Mouse (Mus musculus) thymus, adult 2 months (tissue): ENCODE data around the gene H6pd. TPM values are rescaled to one million over a fixed set of nuclear protein-coding genes. Genes with fewer than 3 reads are reported as not detected.

Experiments
- DNase-seq: peaks from one replicate; pipeline ENCODE4 v3.0.0; 2021
- H3K27ac ChIP-seq: fragments of 200-500 bp; 2 replicates; pipeline ENCODE4 v1.5.1; 2012; ENCODE audit warnings: low read length, control low read depth; ENCODE audit not compliant: control insufficient read depth, insufficient read depth
- H3K27me3 ChIP-seq: fragments of 200-500 bp; 2 replicates; pipeline ENCODE4 v1.6.1; 2012; ENCODE audit warnings: mild to moderate bottlenecking, low read length, moderate library complexity, mixed read lengths; ENCODE audit not compliant: control insufficient read depth, insufficient read depth
- H3K36me3 ChIP-seq: fragments of 200-500 bp; 2 replicates; pipeline ENCODE4 v1.6.1; 2012; ENCODE audit warnings: mild to moderate bottlenecking, low read length, moderate library complexity; ENCODE audit not compliant: control insufficient read depth, insufficient read depth
- H3K4me1 ChIP-seq: fragments of 200-500 bp; replicated peaks from 2 replicates; pipeline ENCODE4 v1.6.1; 2012; ENCODE audit warnings: low read length; ENCODE audit not compliant: control insufficient read depth, insufficient read depth
- H3K4me3 ChIP-seq: fragments of 200-500 bp; 2 replicates; pipeline ENCODE4 v1.5.1; 2012; ENCODE audit warnings: mild to moderate bottlenecking, low read length, control low read depth, moderate library complexity; ENCODE audit not compliant: control insufficient read depth, insufficient read depth
- CTCF ChIP-seq: fragments of 200-500 bp; IDR thresholded peaks from 2 replicates; pipeline ENCODE4 v1.5.1; 2012; ENCODE audit warnings: mild to moderate bottlenecking, control low read depth, low read length, moderate library complexity, borderline replicate concordance; ENCODE audit not compliant: control insufficient read depth, poor library complexity, insufficient read depth; ENCODE audit errors: extremely low read depth
- POLR2A ChIP-seq: fragments of 200-500 bp; IDR thresholded peaks from 2 replicates; pipeline ENCODE4 v1.6.1; 2012; ENCODE audit warnings: mild to moderate bottlenecking, low read length, control low read depth, moderate library complexity; ENCODE audit not compliant: control insufficient read depth, poor library complexity, insufficient read depth; ENCODE audit errors: extremely low read depth
- WGBS: fragments of 180-500 bp; shearing (Covaris S2); methylation state at CpG from one replicate; pipeline ENCODE4 v1.1.7; 2018; 5-methylcytosine and 5-hydroxymethylcytosine counted together
- polyA plus RNA-seq: library from polyadenylated mRNA; depleted of rRNA; stranded (reverse); fragments of >200 nt; gene quantifications from 2 replicates; pipeline ENCODE4 v1.2.3, GENCODE M21; 2012

Gene H6pd
- polyA plus RNA-seq, 1 experiment, result 138 TPM

DNA sequence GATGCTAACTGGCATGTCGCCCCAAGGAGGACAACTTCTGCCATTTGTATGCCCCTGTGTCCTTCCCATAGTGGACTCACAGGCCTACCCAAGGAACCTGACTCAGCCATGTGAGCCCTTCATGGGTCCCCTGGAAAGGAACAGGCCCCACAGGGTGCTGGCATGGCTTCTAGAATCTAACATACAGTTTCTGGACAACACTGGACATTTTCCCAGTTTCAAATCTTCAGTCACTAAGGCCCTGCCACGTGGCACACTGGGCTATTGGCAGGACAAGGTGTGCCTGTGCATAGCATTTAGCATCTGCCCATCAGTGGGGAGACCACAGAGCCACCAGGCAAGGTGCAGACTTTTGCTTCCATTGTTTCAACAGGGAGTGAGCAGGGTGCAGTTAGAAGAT lies 30.0 kb downstream of the H6pd start:
- no peak for DNase-seq
- 93% methylated on average over 2 of the region's 2 CpGs for WGBS
- Histone ChIP-seq H3K4me1 (peaks cover 3% of the 10 kb centered on the region), H3K4me3 (no peak overlapping the region), H3K36me3 (peaks cover 6% of the 10 kb centered on the region), H3K27ac (no peak overlapping the region), H3K27me3 (no peaks in the 10 kb centered on the region)
- TF ChIP-seq CTCF, result no peak

DNA sequence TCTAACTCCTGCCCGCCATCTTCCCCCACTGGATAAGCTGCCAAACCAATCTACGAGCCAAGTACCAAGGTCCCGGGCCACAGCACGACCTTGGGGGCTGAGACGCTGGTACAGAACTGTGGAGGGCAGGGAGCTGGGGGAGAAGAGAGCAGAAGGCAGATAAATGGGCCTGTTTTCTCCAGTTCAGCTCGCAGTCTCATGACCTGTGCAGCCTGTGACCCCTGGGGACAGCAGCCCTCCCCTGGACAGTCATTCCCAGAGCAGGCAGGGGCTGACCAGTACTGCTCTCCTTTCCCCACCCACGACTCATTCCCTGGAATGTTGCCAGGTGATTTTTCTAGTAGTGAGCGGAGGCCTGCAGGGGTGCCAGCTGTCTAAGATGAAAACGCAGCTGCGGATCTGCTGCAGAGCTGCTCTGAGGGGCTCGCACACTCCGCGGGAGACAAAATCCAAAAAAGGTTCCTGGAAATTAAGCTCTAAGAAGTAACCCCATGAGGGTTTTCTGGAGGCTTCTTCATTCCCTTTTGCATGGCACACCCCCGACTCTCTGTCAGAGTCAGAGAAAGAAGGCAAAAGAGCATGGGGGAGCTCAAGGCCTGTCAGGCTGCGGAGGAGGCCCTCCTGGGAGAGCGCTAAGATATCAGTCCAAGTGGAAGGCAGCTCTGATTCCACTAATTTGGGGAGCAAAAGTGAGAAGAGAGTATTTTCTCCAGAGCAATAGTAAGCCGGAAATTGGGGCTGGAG lies 30.9 kb downstream of the H6pd start:
- Histone ChIP-seq H3K4me1 (peaks cover 3% of the 10 kb centered on the region), H3K36me3 (peaks cover 6% of the 10 kb centered on the region; the same call in 1 of the 2 replicates), H3K27me3 (no peaks in the 10 kb centered on the region), H3K4me3 (no peak overlapping the region), H3K27ac (no peak overlapping the region)
- WGBS, result 93% methylated on average over 17 of the region's 17 CpGs
- no peak for DNase-seq
- TF ChIP-seq CTCF (no peak), POLR2A (no peak)

DNA sequence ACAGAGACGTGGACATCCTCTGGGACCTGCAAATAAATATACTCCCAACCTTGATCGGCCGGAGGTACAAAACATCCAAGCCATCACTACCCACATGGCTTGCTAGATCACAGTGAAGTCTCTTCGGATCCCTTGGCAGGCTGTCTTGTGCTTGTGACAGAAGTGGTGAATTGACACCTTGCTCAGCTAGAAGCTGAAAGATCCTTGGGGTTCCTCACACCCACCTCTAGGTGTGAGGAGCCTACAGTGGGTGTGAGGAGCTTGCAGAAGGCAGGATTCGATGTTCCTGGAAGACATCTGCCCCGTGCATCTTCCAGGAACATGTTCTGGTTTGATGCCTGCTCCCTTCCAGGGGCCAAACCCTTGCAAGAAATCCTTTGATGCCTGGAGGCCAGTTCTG lies 31.6 kb downstream of the H6pd start:
- no peak for TF ChIP-seq CTCF
- no peak for TF ChIP-seq POLR2A
- no peak overlapping the region for H3K4me3 ChIP-seq
- H3K4me1 ChIP-seq, result peaks cover 3% of the 10 kb centered on the region
- no peaks in the 10 kb centered on the region for H3K27me3 ChIP-seq
- DNase-seq, result no peak
- peaks cover 4% of the 10 kb centered on the region; the same call in 1 of the 2 replicates for H3K36me3 ChIP-seq
- no peak overlapping the region for H3K27ac ChIP-seq
- WGBS, result 97% methylated on average over 6 of the region's 6 CpGs

DNA sequence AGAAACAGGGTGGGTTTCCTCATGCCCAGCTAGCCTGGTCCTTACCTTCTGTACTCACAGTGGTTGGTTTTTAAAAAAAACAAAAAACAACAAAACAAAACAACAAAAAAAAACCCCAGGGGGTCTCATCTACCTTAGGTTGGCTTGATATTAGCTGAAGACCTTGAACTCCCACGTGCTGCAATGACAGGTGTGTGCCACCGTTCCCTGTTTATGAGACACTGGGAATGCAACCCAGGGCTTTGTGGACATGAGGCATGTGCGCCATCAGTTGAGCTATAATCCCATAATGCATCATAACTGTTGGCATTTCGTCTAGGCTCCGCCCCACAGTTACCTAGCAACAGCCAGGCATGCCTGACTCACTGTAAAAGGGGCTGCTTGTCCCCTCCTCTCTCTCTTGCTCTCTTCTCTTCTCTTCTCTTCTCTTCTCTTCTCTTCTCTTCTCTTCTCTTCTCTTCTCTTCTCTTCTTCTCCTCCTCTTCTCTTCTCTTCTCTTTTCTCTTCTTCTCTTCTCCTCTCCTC lies 33.0 kb downstream of the H6pd start:
- Histone ChIP-seq H3K36me3 (no peaks in the 10 kb centered on the region), H3K27ac (no peak overlapping the region), H3K4me3 (no peak overlapping the region), H3K4me1 (peaks cover 3% of the 10 kb centered on the region), H3K27me3 (no peaks in the 10 kb centered on the region)
- 89% methylated on average over 5 of the region's 5 CpGs for WGBS
- TF ChIP-seq CTCF (no peak), POLR2A (no peak)
- DNase-seq, result no peak

DNA sequence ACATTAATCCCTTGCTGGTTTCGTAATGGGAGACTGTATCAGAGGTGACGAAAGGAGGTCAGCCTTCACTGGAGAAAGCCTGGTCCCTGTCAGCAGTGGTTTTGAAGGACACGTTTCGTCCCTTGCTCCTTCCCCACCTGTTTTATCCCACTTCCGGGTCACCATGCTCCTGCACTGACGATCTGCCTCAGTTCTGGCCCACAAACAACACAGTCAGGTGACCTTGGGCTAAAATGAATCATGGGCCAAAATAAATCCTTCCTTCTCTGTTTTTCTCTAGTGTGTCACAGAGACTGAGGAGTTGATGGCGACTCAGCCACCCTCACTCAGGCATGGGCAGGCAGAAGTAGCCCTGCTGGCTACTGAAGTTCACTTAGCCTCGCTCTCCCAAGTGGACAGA lies 33.5 kb downstream of the H6pd start:
- Histone ChIP-seq H3K4me3 (no peak overlapping the region), H3K27me3 (no peaks in the 10 kb centered on the region), H3K4me1 (peaks cover 3% of the 10 kb centered on the region), H3K27ac (no peak overlapping the region), H3K36me3 (no peaks in the 10 kb centered on the region)
- DNase-seq, result no peak
- no peak for TF ChIP-seq POLR2A
- TF ChIP-seq CTCF, result no peak
- WGBS, result 82% methylated on average over 8 of the region's 8 CpGs

DNA sequence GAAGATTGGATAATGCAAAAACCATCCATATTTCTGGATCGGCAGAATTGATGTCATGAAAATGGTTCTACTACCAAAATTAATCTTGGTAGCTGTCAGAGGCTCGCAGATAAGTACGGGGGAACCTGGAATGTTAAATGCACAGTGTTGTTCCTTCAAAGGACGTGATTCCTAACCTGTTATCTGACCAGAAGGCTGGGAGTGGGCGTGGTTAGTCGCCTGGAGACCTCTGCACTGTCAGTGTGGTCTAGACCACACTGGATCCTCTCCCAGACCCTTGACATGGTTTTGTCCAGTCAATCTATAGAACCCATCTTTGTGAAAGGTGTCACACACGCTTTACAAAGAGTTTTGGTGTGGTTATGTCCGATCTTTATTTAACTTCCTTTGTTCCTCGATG lies 37.4 kb downstream of the H6pd start:
- Histone ChIP-seq H3K4me3 (no peak overlapping the region), H3K4me1 (no peaks in the 10 kb centered on the region), H3K27me3 (no peaks in the 10 kb centered on the region), H3K36me3 (no peaks in the 10 kb centered on the region), H3K27ac (no peak overlapping the region)
- no peak for DNase-seq
- 78% methylated on average over 9 of the region's 9 CpGs for WGBS
- no peak for TF ChIP-seq POLR2A
- TF ChIP-seq CTCF, result no peak

DNA sequence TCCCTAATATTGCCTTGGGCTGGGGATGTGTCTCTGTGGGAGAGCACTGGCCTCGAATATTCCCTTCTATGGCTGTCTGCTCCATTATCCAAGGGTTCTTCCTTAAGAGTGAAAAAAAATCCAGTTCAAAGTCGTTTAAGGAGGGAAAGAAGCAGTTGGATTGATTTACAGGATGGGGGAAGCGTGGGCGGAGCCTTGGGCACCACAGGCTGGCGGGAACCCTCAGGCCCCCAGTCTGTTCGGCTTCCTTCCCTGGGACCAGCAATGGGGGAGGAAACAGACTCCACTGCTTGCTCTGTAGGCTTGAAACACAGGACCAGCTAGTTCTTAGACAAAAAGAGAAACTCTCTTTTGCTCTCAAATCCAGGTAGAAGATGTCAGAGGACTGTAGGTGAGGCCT lies 40.3 kb downstream of the H6pd start:
- H3K4me3 ChIP-seq, result no peak overlapping the region
- DNase-seq, result no peak
- no peak for TF ChIP-seq POLR2A
- no peak for TF ChIP-seq CTCF
- H3K27me3 ChIP-seq, result no peaks in the 10 kb centered on the region
- 28% methylated on average over 6 of the region's 6 CpGs for WGBS
- no peaks in the 10 kb centered on the region for H3K4me1 ChIP-seq
- H3K27ac ChIP-seq, result no peak overlapping the region
- no peaks in the 10 kb centered on the region for H3K36me3 ChIP-seq
